Mouse (Mus musculus): ENCODE measurements around the gene Vwa8. TPM values are rescaled to one million over a fixed set of nuclear protein-coding genes. Genes with fewer than 3 reads are reported as not detected.

Gene Vwa8
- polyA plus RNA-seq, 1 experiment from 2014 or later: 8.1 TPM

GRCm38 (mm10) chr14:79183261-79183660 is 334.4 kb downstream of the Vwa8 start:
- Histone ChIP-seq H3K27me3 (ENCODE audit: control insufficient read depth, insufficient read depth, low read length) (no peaks in the 10 kb centered on the region), H3K9me3 (replicated peaks; ENCODE audit: control insufficient read depth, low read length) (no peaks in the 10 kb centered on the region), H3K27ac (replicated peaks; ENCODE audit: low read depth, low read length) (no peak overlapping the region), H3K4me3 (ENCODE audit: low read depth, low read length) (no peak overlapping the region), H3K4me2 (ENCODE audit: low read depth, low read length) (no peak overlapping the region), H3K9ac (replicated peaks; ENCODE audit: low read length) (no peak overlapping the region), H3K36me3 (replicated peaks; ENCODE audit: control insufficient read depth, insufficient read depth, low read depth, low read length) (no peaks in the 10 kb centered on the region), H3K4me1 (ENCODE audit: control insufficient read depth, insufficient read depth, low read length) (peaks cover 5% of the 10 kb centered on the region; the same call in 1 of the 2 replicates)
- DNase-seq (ENCODE audit: low spot score) (no peak), ATAC-seq (replicated peaks; ENCODE audit: insufficient number of reproducible peaks, low FRiP score, low TSS enrichment, low read depth) (no peak)
- WGBS: 80% methylated on average over 7 of the region's 7 CpGs

GRCm38 (mm10) chr14:79184071-79184470 is 335.2 kb downstream of the Vwa8 start:
- no peak for DNase-seq (ENCODE audit: low spot score)
- no peak overlapping the region for H3K27ac ChIP-seq (replicated peaks; ENCODE audit: low read depth, low read length)
- H3K27me3 ChIP-seq (ENCODE audit: control insufficient read depth, insufficient read depth, low read length): no peaks in the 10 kb centered on the region

GRCm38 (mm10) chr14:79185018-79185685 is 336.3 kb downstream of the Vwa8 start:
- Histone ChIP-seq H3K9me3 (replicated peaks; ENCODE audit: control insufficient read depth, low read length) (no peaks in the 10 kb centered on the region), H3K27ac (replicated peaks; ENCODE audit: low read depth, low read length) (no peak overlapping the region), H3K36me3 (replicated peaks; ENCODE audit: control insufficient read depth, insufficient read depth, low read depth, low read length) (no peaks in the 10 kb centered on the region), H3K4me2 (ENCODE audit: low read depth, low read length) (no peak overlapping the region), H3K4me3 (ENCODE audit: low read depth, low read length) (no peak overlapping the region), H3K9ac (replicated peaks; ENCODE audit: low read length) (no peak overlapping the region), H3K27me3 (ENCODE audit: control insufficient read depth, insufficient read depth, low read length) (no peaks in the 10 kb centered on the region), H3K4me1 (ENCODE audit: control insufficient read depth, insufficient read depth, low read length) (no peaks in the 10 kb centered on the region)
- ATAC-seq (replicated peaks; ENCODE audit: insufficient number of reproducible peaks, low FRiP score, low TSS enrichment, low read depth) (no peak), DNase-seq (ENCODE audit: low spot score) (no peak)
- WGBS: 89% methylated on average over 11 of the region's 11 CpGs

More at GRCm38 (mm10) chr14:79184071-79184470, 335.2 kb downstream of the Vwa8 start:
- H3K9ac ChIP-seq (replicated peaks; ENCODE audit: low read length): no peak overlapping the region
- H3K36me3 ChIP-seq (replicated peaks; ENCODE audit: control insufficient read depth, insufficient read depth, low read depth, low read length): no peaks in the 10 kb centered on the region
- 86% methylated on average over 10 of the region's 10 CpGs for WGBS
- no peak overlapping the region for H3K4me2 ChIP-seq (ENCODE audit: low read depth, low read length)
- ATAC-seq (replicated peaks; ENCODE audit: insufficient number of reproducible peaks, low FRiP score, low TSS enrichment, low read depth): no peak
- peaks cover 5% of the 10 kb centered on the region; the same call in 1 of the 2 replicates for H3K4me1 ChIP-seq (ENCODE audit: control insufficient read depth, insufficient read depth, low read length)
- no peak overlapping the region for H3K4me3 ChIP-seq (ENCODE audit: low read depth, low read length)
- H3K9me3 ChIP-seq (replicated peaks; ENCODE audit: control insufficient read depth, low read length): no peaks in the 10 kb centered on the region

- ATAC-seq (replicated peaks; ENCODE audit: insufficient number of reproducible peaks, low FRiP score, low TSS enrichment, low read depth) (no peak), DNase-seq (ENCODE audit: low spot score) (no peak)
- H3K27ac ChIP-seq (replicated peaks; ENCODE audit: low read depth, low read length): no peak overlapping the region
- H3K27me3 ChIP-seq (ENCODE audit: control insufficient read depth, insufficient read depth, low read length): no peaks in the 10 kb centered on the region
- H3K4me2 ChIP-seq (ENCODE audit: low read depth, low read length): no peak overlapping the region
- no peaks in the 10 kb centered on the region for H3K9me3 ChIP-seq (replicated peaks; ENCODE audit: control insufficient read depth, low read length)
- no peaks in the 10 kb centered on the region for H3K4me1 ChIP-seq (ENCODE audit: control insufficient read depth, insufficient read depth, low read length)
- H3K36me3 ChIP-seq (replicated peaks; ENCODE audit: control insufficient read depth, insufficient read depth, low read depth, low read length): no peaks in the 10 kb centered on the region
- no peak overlapping the region for H3K4me3 ChIP-seq (ENCODE audit: low read depth, low read length)
- no peak overlapping the region for H3K9ac ChIP-seq (replicated peaks; ENCODE audit: low read length)
- WGBS: 93% methylated on average over 1 of the region's 1 CpGs
Measured at GRCm38 (mm10) chr14:79186976-79187375, 338.1 kb downstream of the Vwa8 start.

GRCm38 (mm10) chr14:79196711-79197110 is 347.9 kb downstream of the Vwa8 start:
- H3K27ac ChIP-seq (replicated peaks; ENCODE audit: low read depth, low read length): no peak overlapping the region
- ATAC-seq (replicated peaks; ENCODE audit: insufficient number of reproducible peaks, low FRiP score, low TSS enrichment, low read depth) (no peak), DNase-seq (ENCODE audit: low spot score) (no peak)
- H3K4me2 ChIP-seq (ENCODE audit: low read depth, low read length): no peak overlapping the region
- no peaks in the 10 kb centered on the region for H3K4me1 ChIP-seq (ENCODE audit: control insufficient read depth, insufficient read depth, low read length)
- no peak overlapping the region for H3K9ac ChIP-seq (replicated peaks; ENCODE audit: low read length)
- 63% methylated on average over 3 of the region's 3 CpGs for WGBS
- H3K27me3 ChIP-seq (ENCODE audit: control insufficient read depth, insufficient read depth, low read length): no peaks in the 10 kb centered on the region
- no peaks in the 10 kb centered on the region for H3K9me3 ChIP-seq (replicated peaks; ENCODE audit: control insufficient read depth, low read length)
- H3K36me3 ChIP-seq (replicated peaks; ENCODE audit: control insufficient read depth, insufficient read depth, low read depth, low read length): no peaks in the 10 kb centered on the region
- no peak overlapping the region for H3K4me3 ChIP-seq (ENCODE audit: low read depth, low read length)

GRCm38 (mm10) chr14:79198066-79198465 is 349.2 kb downstream of the Vwa8 start:
- Histone ChIP-seq H3K9me3 (replicated peaks; ENCODE audit: control insufficient read depth, low read length) (no peaks in the 10 kb centered on the region), H3K9ac (replicated peaks; ENCODE audit: low read length) (no peak overlapping the region), H3K27ac (replicated peaks; ENCODE audit: low read depth, low read length) (no peak overlapping the region), H3K4me3 (ENCODE audit: low read depth, low read length) (no peak overlapping the region), H3K4me1 (ENCODE audit: control insufficient read depth, insufficient read depth, low read length) (peaks cover 3% of the 10 kb centered on the region), H3K36me3 (replicated peaks; ENCODE audit: control insufficient read depth, insufficient read depth, low read depth, low read length) (no peaks in the 10 kb centered on the region), H3K27me3 (ENCODE audit: control insufficient read depth, insufficient read depth, low read length) (no peaks in the 10 kb centered on the region), H3K4me2 (ENCODE audit: low read depth, low read length) (no peak overlapping the region)
- 92% methylated on average over 15 of the region's 15 CpGs for WGBS
- no peak for ATAC-seq (replicated peaks; ENCODE audit: insufficient number of reproducible peaks, low FRiP score, low TSS enrichment, low read depth)
- DNase-seq (ENCODE audit: low spot score): no peak

- no peak overlapping the region for H3K4me2 ChIP-seq (ENCODE audit: low read depth, low read length)
- WGBS: 58% methylated on average over 9 of the region's 9 CpGs
- H3K4me3 ChIP-seq (ENCODE audit: low read depth, low read length): no peak overlapping the region
- no peaks in the 10 kb centered on the region for H3K9me3 ChIP-seq (replicated peaks; ENCODE audit: control insufficient read depth, low read length)
- ATAC-seq (replicated peaks; ENCODE audit: insufficient number of reproducible peaks, low FRiP score, low TSS enrichment, low read depth) (no peak), DNase-seq (ENCODE audit: low spot score) (no peak)
- no peaks in the 10 kb centered on the region for H3K27me3 ChIP-seq (ENCODE audit: control insufficient read depth, insufficient read depth, low read length)
- H3K4me1 ChIP-seq (ENCODE audit: control insufficient read depth, insufficient read depth, low read length): peaks cover 8% of the 10 kb centered on the region
- H3K27ac ChIP-seq (replicated peaks; ENCODE audit: low read depth, low read length): peak overlapping the region; percentile 41; the same call in 1 of the 2 replicates
- H3K36me3 ChIP-seq (replicated peaks; ENCODE audit: control insufficient read depth, insufficient read depth, low read depth, low read length): no peaks in the 10 kb centered on the region
- H3K9ac ChIP-seq (replicated peaks; ENCODE audit: low read length): no peak overlapping the region; the same call in 1 of the 2 replicates
Measured at GRCm38 (mm10) chr14:79200133-79200891, 351.5 kb downstream of the Vwa8 start.

- Histone ChIP-seq H3K4me3 (ENCODE audit: low read depth, low read length) (no peak overlapping the region), H3K9ac (replicated peaks; ENCODE audit: low read length) (no peak overlapping the region; the same call in 1 of the 2 replicates), H3K4me1 (ENCODE audit: control insufficient read depth, insufficient read depth, low read length) (peaks cover 8% of the 10 kb centered on the region), H3K27me3 (ENCODE audit: control insufficient read depth, insufficient read depth, low read length) (no peaks in the 10 kb centered on the region), H3K27ac (replicated peaks; ENCODE audit: low read depth, low read length) (no peak overlapping the region), H3K9me3 (replicated peaks; ENCODE audit: control insufficient read depth, low read length) (no peaks in the 10 kb centered on the region), H3K4me2 (ENCODE audit: low read depth, low read length) (no peak overlapping the region), H3K36me3 (replicated peaks; ENCODE audit: control insufficient read depth, insufficient read depth, low read depth, low read length) (no peaks in the 10 kb centered on the region)
- WGBS: 88% methylated on average over 9 of the region's 9 CpGs
- DNase-seq (ENCODE audit: low spot score) (no peak), ATAC-seq (replicated peaks; ENCODE audit: insufficient number of reproducible peaks, low FRiP score, low TSS enrichment, low read depth) (no peak)
Measured at GRCm38 (mm10) chr14:79200892-79201285, 352.0 kb downstream of the Vwa8 start.
